Mouse (Mus musculus): ENCODE measurements around the gene Pld6.

Gene Pld6

DNA sequence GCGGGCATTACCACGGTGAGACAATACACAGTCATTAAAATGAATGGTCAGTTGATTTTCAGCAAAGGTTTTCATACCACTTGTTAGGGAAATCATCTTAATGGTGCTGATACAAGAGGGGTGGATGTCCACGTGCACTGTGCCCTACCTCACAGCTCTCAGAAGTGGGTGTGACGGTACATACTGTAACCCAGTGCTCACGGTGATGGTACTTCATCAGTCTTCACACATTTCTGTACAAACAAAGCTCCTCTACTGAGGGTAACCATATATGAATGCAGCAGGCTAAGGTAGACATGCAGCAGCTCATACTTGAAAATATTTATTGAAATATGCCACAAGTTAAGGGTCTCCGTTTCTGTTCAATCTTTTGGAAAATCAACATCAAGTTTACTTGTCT lies 3.9 kb downstream of the Pld6 start:
- no peak for DNase-seq

DNA sequence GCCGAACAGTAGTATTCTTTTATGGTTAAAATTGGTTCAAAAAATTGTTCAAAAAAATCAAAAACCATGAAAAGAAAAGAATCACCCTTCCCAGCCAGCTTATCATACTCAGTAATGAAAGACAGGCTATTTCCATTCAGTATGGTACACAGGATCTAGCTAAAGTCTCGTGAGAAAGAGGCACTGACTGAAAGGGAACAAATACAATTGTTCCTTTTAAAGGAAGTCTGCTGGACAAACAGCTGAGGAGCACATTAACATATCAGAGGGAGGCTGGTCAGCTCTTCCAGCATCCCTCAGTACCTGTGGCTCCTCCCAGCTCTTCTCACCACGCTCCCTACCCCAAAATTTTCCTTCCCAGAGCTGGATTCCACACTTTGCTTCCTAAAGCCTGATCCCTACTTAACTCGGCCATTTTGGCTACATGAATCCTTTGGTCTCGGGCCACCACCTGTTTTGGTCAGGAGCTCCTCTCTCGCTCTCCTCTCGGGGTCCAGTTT lies 5.3 kb downstream of the Pld6 start:
- no peak for DNase-seq

DNA sequence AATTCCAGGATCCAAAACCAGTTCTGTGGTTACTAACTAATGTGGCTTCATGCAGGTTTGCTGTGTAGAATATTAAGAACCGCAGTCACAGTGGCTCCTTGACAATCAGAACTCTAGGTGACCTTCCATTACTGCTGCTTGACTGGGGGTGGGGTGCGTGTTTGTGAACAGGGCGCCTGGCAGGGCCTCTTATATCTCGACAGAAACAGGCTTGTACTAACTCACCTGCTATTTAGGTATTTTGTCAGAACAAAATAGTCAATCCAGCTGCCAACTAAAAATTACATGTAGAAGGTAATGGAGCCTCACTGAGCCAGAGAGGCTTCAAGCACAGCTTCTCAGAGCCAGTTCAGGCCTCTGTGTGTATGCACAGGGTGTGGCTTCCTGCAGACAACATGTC lies 7.2 kb downstream of the Pld6 start:
- no peak for DNase-seq

DNA sequence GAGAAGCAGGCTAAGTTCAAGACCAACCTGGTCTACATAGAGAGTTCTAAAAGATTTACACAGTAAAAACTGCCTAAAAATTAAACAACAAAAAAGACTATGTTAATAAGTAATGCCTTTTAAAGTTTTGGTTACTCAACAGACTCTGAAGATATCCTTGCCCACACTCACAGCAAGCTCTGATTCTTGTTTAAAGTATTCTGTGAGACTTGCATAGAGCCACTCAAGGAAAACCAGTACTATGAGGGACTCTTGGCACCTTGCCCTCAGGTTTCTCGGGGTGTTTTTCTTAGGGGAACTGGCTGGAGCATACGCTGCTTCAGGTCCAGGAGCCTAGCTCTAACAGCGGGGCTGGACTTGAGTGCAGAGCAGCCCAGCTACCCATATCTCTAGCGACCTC lies 8.0 kb downstream of the Pld6 start:
- no peak for DNase-seq

DNA sequence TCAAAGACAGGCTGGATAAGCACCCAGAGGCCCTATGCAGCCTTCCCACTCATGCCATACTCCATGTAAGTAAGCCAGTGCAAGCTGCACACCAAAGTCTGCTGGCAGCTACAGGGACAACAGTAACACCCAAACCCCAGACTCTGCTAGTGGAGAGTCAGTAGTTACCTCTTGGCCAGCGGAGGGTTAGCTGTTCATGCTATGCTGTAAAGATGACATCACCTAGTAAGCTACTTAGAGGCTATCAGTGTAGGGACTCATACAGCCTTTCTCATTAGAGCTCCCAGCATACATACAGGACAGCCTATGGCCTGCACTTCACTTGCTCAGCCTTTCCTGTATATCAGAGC lies 8.6 kb downstream of the Pld6 start:
- no peak for DNase-seq

DNA sequence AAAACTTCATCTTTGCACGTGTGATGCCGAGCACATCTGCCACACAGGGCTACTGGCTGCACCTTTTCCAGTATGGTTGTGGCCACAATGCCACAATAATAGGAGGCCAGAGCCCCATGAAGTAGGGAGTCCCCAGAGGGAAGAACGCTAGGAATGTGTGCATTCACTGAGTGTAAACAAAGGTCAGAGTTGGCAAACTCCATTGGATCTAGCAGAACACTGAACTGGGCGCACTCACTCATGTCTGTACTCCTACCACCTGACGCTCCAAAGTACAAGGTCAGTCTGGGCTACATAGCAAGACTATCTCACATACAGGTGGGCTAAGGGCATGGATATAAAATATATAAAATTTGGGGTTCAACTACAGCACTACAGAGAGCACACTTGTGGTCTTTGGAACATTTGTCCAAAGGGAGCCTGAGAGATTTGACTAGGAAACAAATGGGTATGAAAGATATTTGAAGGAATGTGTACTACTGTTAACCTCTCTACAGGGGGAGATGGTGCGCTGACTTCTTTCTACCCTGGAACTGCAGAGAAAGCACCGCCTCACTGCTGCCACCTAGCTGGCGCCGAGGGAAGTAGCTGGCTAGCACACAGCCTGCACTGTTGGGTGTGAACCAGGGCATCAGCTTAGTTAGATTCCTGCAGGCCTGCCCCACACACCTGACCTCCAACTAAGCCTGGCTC lies 9.1 kb downstream of the Pld6 start:
- DNase-seq: peak; percentile 83

DNA sequence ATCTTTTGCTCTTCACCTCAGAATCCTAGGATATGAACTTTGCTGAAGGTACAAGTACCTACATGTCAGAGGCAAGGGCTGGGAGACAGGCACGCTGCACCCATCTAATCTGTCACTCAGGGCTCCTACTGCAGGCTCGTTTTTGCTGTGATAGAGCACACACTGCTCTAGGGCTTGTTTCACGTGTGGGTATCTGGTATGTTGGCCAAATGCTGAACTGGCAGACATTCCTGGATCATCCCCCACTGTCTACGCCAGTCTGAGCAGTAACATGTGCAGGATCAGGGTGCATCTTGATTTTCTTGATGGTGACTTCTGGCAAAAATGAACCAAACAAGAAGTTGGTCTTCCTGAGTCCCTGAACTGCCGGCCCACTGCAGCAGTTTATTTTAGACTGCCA lies 10.2 kb downstream of the Pld6 start:
- no peak for DNase-seq

DNA sequence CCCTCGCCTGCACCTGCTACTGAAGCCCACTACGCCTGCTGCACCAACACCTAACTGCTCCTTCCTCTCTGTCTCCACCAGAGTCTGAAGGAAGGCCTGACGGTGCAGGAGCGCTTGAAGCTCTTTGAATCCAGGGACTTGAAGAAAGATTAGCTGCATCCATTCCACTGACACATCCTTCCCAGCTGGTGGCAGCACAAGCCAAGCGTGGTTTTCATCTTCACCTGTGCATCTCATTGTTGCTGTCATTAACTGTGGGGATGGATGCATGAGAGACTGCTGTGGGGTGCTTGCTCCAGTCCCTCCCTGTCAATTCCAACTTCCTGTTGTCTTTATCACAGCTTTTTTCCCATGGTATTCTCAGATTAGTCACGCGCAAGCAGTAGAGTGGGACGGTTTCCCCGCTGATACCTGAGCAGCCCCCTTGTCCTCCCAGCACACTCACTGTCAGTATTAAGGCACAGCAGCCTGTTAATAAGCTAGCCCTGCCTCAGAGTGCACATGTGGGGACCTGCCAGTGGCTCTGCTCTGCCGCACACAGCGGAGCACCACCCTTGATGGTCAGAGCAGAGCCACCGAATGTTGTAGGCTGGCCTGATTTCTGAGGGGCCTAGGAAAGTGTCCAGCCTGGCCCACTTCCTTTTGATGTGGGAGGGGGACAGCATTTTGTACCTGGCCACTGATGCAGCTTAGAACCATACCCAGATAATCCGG lies 11.9 kb downstream of the Pld6 start:
- no peak for DNase-seq

DNA sequence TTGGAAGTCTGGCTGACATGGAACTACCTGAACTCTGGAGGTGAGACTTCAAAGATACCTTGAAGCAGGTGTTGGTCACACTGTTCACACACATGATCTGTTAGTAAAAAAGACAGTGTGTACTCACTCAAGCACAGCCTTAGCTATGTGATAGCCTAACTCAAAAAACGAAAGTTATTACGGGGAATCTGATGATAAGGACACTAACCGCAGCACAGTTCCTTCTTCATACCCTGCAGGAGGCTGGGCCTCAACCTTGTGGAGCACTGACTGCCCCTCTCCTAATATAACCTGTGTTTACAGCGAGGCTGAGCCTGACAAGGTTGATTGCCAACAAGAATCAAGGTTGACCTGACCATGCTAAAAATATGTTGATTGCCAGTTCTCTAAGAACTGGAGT lies 12.9 kb downstream of the Pld6 start:
- DNase-seq: no peak

DNA sequence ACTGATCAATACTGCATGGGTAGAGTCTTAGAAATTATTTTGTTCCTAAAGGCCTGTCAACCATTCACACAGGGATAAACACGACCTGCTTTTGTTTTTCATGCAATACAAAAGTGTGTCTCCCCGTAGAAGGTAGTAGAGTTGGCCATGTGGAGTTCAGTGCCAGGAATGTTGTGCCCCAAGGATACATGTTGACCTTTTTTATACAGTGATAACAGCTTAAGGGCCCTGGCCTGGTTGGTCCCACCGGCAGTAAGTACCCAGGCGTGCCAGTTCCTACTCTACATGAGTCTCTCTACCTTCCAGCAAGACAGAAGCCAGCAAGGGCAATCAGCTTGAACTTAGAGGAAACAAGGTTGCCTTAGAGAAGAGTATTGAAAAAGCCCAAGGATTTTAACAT lies 14.5 kb downstream of the Pld6 start:
- no peak for DNase-seq

DNA sequence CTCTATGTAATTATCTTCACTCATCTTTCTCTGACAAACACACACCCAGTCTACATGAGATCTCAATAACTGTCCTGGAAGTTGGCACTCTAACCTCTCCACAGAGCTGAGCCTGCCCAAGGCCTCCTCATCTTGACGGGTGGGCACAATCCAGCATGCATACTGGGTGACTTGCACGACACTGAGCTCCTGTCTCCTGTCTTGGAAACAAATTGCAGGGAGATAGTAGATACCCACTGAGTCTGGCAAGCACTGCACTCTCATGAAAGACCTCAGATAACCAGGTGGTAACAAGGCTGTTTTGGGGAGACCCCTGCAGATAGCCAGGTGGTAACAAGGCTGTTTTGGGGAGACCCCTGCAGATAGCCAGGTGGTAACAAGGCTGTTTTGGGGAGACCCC lies 15.2 kb downstream of the Pld6 start:
- no peak for DNase-seq

DNA sequence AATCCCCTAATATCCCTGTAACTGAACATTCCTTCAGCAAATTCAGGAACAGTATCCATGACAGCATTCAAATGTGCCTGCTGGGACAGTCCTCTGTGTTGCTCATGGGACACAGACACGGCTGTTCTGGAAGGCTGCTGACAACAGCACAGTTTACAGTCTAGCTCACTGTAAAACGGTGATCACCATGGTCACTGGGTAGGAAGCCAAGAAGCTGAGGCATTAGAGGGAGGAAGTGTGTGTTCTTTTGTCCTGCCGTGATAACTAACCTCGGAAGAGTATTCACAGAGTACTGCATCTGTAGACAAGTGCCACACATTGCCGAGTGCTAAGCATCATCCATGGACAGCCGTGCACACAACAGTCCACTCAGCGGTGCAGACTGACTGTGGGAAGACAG lies 16.7 kb downstream of the Pld6 start:
- no peak for DNase-seq

DNA sequence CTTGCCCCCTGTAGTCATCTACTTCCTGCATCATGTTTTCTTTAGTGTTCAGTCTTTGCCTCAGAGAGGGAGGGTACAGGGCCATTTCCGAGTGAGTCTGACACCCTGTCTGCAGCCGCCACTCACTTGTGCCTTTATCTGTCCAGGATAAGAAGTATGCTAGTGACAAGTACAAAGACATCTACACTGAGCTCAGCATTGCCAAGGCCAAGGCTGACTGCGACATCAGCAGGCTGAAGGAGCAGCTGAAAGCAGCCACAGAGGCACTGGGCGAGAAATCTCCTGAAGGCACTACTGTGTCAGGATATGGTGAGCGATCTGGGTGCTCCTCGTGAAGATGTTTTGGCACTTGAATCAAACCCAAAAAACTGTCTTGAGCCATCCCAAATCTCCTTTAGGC lies 17.7 kb downstream of the Pld6 start:
- DNase-seq: no peak

DNA sequence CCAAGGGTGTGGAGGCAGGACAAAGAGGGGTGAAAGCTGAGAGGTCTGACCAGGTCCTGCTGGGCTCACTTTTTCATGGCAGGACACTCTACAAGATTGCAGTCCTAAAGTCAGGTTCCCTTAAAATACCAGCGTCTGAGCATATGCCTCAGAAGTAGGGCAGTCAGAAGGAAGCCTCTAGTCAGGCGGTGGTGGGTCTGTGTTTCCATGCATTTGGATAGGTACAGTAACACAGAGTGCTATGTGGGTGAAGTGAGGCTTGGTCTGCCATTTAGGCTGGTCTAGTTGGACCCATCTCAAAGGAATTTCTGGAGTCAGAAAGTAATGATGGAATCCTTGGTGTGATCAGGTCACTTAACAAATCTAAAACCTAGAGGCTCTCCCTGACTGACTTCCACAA lies 18.1 kb downstream of the Pld6 start:
- no peak for DNase-seq

DNA sequence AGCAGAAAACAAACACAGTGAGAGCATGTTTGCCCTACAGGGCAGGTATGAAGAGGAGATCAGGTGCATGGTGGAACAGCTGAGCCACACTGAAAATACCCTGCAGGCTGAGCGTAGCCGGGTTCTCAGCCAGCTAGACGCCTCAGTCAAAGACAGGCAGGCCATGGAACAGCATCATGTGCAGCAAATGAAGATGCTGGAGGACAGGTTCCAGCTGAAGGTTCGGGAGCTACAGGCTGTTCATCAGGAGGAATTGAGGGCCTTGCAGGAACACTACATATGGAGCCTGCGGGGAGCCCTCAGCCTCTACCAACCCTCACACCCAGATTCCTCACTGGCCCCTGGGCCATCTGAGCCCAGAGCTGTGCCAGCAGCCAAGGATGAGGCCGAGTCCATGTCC lies 26.6 kb downstream of the Pld6 start:
- DNase-seq: no peak

DNA sequence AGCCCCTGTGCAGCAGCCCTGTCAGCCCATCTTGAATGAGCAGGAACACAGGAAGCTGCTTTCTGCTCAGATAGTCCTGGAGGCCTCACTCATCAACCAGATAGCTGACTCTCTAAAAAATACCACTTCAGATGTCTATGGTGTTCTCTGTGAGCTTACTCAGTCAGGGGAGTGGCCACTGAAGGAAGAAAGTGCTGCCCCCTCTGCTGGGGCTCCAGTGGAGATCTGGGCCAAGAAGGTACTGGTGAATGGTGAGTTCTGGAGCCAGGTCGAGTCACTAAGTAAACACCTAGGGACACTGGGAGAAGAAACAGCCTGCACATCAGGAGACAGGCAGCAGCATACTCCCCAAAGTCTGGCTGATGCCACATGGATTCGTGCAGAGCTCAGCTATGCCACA lies 27.8 kb downstream of the Pld6 start:
- no peak for DNase-seq

DNA sequence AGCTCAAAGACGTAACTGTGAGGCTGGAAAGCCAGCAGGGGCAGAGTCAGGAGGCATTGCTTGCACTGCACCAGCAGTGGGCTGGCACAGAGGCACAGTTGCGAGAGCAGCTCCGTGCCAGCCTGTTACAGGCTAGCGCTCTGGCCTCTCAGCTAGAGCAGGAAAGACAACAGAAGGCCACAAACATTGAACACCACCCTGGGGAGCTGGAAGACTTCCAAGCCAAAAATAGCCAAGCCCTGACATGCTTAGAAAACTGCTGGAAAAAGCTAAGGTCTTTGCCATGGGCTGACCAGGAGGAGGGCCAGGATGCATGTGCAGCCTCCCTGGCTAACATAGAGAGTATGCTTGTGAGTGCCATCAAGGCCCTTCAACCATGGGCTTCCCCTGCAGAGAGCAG lies 28.3 kb downstream of the Pld6 start:
- no peak for DNase-seq

DNA sequence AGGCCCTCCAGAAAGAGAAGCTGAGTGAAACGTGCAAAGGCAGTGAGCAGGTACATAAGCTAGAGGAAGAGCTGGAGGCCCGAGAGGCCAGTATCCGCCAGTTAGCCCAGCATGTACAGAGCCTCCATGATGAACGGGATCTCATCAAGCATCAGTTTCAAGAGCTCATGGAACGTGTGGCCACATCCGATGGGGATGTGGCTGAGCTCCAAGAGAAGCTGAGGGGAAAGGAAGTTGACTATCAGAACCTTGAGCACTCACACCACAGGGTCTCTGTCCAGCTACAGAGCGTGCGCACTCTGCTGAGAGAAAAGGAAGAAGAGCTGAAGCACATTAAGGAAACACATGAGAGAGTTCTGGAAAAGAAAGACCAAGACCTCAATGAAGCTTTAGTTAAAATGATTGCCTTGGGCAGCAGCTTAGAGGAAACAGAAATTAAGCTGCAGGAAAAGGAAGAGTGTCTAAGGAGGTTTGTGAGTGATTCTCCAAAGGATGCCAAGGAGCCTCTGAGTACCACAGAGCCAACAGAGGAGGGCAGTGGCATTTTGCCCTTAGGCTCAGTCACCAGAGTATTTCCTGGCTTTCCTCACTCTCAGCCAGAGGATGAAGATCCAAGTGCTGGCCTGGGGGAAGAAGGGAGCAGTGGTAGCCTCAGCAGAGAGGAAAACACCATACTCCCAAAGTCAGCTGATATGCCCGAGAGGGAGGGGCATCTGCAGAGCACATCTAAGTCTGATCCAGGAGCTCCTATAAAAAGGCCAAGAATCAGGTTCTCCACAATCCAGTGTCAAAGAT lies 29.1 kb downstream of the Pld6 start:
- no peak for DNase-seq

DNA sequence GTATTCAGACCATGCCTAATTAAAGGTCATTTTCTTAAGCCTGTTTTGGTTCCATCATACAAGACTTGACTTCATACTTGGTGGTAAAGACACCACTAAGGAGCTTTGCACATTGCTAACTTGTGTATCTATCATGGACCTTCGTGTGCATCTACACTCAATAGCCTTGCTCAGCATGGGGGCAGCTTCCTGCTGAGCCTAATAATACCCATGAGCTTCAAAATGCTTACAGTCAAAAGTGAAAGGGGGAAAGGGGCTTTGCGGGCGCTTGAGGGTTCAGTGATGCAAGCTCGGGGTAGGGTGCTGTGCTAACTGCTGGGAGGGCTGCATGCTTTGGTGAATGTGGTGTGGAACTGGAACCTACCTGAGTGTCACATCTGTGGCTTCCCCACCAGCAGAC lies 31.1 kb downstream of the Pld6 start:
- no peak for DNase-seq

DNA sequence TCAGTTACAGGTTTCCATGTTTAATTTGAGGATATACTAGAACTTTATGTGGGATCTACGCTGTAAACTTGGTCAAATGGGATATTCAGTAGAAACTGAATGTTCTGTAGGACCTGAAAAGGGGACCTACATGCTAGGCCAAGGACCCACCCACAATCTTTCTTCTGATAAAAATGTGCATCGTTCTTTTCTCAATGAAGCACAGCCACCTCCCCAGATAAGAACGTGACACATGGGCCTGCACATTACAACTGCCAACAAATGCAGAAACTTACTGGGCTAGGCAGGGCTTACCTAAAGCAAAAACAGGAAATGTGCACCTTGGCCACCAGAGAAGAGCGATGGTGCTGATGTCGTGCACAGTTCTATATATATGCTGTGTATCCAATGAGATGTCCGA lies 32.9 kb downstream of the Pld6 start:
- DNase-seq: no peak

DNA sequence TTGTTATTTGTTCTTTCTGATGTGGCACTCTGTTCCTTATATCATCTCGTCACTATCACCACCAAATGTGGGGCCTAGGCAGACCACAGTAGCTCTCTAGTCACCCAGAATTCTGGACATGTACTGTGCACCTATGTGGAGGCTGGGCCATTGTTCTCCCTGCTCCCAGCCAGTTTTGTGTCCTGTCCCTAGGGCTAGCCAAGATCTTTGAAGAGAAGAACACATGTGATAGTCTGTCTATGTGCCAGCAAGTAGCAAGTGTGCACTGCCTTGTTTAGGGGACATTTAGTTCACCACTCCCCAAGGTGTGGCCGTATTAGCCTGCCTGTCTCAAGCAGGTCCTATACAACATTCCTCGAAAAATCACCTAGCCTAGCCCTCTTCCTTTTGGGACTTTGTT lies 38.4 kb downstream of the Pld6 start:
- no peak for DNase-seq

DNA sequence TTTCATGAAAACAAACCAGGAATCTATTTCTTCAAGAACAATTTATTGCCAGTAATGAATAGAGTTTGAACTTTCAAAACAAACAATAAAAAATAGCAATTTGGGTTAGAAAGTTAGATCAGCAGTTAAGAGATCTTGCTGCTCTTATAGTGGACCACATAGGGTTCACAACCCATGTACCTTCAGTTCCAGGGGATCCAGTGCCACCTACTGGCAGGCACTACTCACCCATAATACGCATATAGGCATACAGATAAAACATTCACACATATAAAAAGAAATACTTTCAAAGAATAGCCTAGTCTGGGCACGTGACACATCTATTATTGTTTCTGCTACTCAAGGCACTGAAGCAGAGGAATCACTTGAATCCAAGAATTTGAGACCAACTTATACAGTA lies 40.8 kb downstream of the Pld6 start:
- DNase-seq: peak; percentile 43

DNA sequence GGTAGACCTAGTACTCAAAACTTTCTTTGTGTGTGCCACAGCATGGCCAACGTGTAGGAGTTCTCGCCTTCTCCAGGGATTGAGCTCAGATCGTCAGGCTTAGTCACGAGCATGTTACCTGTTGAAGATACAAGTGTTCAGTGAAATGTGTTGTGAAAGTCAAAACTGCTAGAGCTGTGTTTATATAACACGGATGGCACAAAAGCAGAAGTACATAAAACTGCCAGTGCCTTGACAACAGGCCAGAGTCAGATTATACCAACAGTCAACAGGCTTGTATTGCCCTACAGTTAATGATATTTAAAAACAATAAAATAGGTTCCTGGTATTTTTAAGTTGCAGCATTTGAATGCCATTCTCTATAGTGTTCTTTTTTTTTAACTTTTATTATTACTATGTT lies 41.6 kb downstream of the Pld6 start:
- DNase-seq: no peak

DNA sequence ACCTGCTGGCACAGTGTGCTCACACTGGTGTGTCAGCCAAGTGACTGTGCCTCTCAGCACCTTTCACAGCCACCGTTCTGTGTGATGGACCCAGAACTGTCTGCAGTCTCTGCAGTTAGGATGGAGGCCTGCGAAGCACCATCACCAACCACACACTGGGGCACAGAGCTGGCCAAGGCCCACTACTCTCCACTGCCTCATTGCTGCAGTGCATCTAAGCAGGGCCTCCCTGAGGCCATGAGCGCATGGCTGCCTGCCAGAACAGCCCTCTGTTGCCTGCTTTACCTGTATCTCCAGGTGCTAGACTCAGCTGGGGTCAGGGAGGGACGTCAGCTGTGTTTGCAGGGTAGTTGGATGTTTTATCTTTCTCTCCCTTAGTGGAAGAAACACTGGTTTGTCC lies 43.1 kb downstream of the Pld6 start:
- no peak for DNase-seq
